Mouse (Mus musculus): ENCODE measurements around the gene G430095P16Rik.
A peak's percentile ranks its signal among the peaks of the same experiment; 100 is the strongest.

The G430095P16Rik gene

GRCm38 (mm10) chr8:84723571-84723900 lies 729 bp downstream of the G430095P16Rik start:
- DNase-seq (ENCODE audit: low spot score): no peak

GRCm38 (mm10) chr8:84724683-84725082 lies 1.9 kb downstream of the G430095P16Rik start:
- no peak for DNase-seq (ENCODE audit: low spot score)

GRCm38 (mm10) chr8:84725246-84725940 lies 2.6 kb downstream of the G430095P16Rik start:
- DNase-seq (ENCODE audit: low spot score): no peak

GRCm38 (mm10) chr8:84725941-84726259 lies 3.1 kb downstream of the G430095P16Rik start:
- no peak for DNase-seq (ENCODE audit: low spot score)

GRCm38 (mm10) chr8:84728474-84728873 lies 5.7 kb downstream of the G430095P16Rik start:
- peak; percentile 57 for DNase-seq (ENCODE audit: low spot score)

GRCm38 (mm10) chr8:84729921-84730362 lies 7.1 kb downstream of the G430095P16Rik start:
- no peak for DNase-seq (ENCODE audit: low spot score)

GRCm38 (mm10) chr8:84730541-84731370 lies 7.9 kb downstream of the G430095P16Rik start:
- no peak for DNase-seq (ENCODE audit: low spot score)

GRCm38 (mm10) chr8:84731371-84732177 lies 8.8 kb downstream of the G430095P16Rik start:
- no peak for DNase-seq (ENCODE audit: low spot score)

GRCm38 (mm10) chr8:84732545-84732944 lies 9.7 kb downstream of the G430095P16Rik start:
- no peak for DNase-seq (ENCODE audit: low spot score)

GRCm38 (mm10) chr8:84732996-84733395 lies 10.2 kb downstream of the G430095P16Rik start:
- no peak for DNase-seq (ENCODE audit: low spot score)

GRCm38 (mm10) chr8:84733959-84734358 lies 11.2 kb downstream of the G430095P16Rik start:
- no peak for DNase-seq (ENCODE audit: low spot score)

- no peak for DNase-seq (ENCODE audit: low spot score)
Observed at GRCm38 (mm10) chr8:84734680-84735079, 11.9 kb downstream of the G430095P16Rik start.

GRCm38 (mm10) chr8:84735597-84735996 lies 12.8 kb downstream of the G430095P16Rik start:
- DNase-seq (ENCODE audit: low spot score): no peak

GRCm38 (mm10) chr8:84736521-84736920 lies 13.7 kb downstream of the G430095P16Rik start:
- no peak for DNase-seq (ENCODE audit: low spot score)

- no peak for DNase-seq (ENCODE audit: low spot score)
Observed at GRCm38 (mm10) chr8:84737608-84738007, 14.8 kb downstream of the G430095P16Rik start.

GRCm38 (mm10) chr8:84738266-84738665 lies 15.5 kb downstream of the G430095P16Rik start:
- no peak for DNase-seq (ENCODE audit: low spot score)

GRCm38 (mm10) chr8:84738715-84739400 lies 16.1 kb downstream of the G430095P16Rik start:
- DNase-seq (ENCODE audit: low spot score): no peak

- no peak for DNase-seq (ENCODE audit: low spot score)
Observed at GRCm38 (mm10) chr8:84739401-84739742, 16.6 kb downstream of the G430095P16Rik start.

- DNase-seq (ENCODE audit: low spot score): no peak
Observed at GRCm38 (mm10) chr8:84740895-84741843, 18.4 kb downstream of the G430095P16Rik start.

- DNase-seq (ENCODE audit: low spot score): no peak
Observed at GRCm38 (mm10) chr8:84742171-84743053, 19.6 kb downstream of the G430095P16Rik start.

All from left cerebral cortex, adult 11 months (tissue).